Mouse (Mus musculus) kidney, adult 2 months (tissue): ENCODE results near the gene Trim17. TPM values are rescaled to one million over a fixed set of nuclear protein-coding genes. Genes with fewer than 3 reads are reported as not detected.

ENCODE experiments used
- DNase-seq: peaks from one replicate; pipeline ENCODE4 v3.0.0; 2021
- H3K27ac ChIP-seq: fragments of 200-500 bp; 2 replicates; pipeline ENCODE4 v1.5.1; 2012; ENCODE audit warnings: low read depth, low read length, control low read depth, inconsistent platforms; ENCODE audit not compliant: insufficient read depth
- H3K27me3 ChIP-seq: fragments of 200-500 bp; replicated peaks from 2 replicates; pipeline ENCODE4 v1.6.1; 2012; ENCODE audit warnings: mild to moderate bottlenecking, moderate library complexity, low read length, inconsistent platforms; ENCODE audit not compliant: control insufficient read depth, insufficient read depth
- H3K36me3 ChIP-seq: fragments of 200-500 bp; 2 replicates; pipeline ENCODE4 v1.6.1; 2012; ENCODE audit warnings: mild to moderate bottlenecking, moderate library complexity, low read length, inconsistent platforms; ENCODE audit not compliant: control insufficient read depth, insufficient read depth
- H3K4me1 ChIP-seq: fragments of 200-500 bp; 2 replicates; pipeline ENCODE4 v1.6.1; 2011; ENCODE audit warnings: low read length; ENCODE audit not compliant: control insufficient read depth, insufficient read depth
- H3K4me3 ChIP-seq: fragments of 200-500 bp; 2 replicates; pipeline ENCODE4 v1.5.1; 2011; ENCODE audit warnings: mild to moderate bottlenecking, low read depth, low read length, control low read depth; ENCODE audit not compliant: insufficient read depth
- CTCF ChIP-seq: fragments of 200-500 bp; conservative IDR thresholded peaks from 2 replicates; pipeline ENCODE4 v1.5.1; 2011; ENCODE audit warnings: low read depth, mild to moderate bottlenecking, control low read depth, low read length, moderate library complexity, mixed read lengths; ENCODE audit not compliant: insufficient read depth, insufficient read length
- POLR2A ChIP-seq: fragments of 200-500 bp; IDR thresholded peaks from one replicate; pipeline ENCODE4 v1.6.1; 2011; ENCODE audit warnings: low read depth, low read length, control low read depth
- WGBS: fragments of 180-500 bp; shearing (Covaris S2); methylation state at CpG from one replicate; pipeline ENCODE4 v1.1.7; 2018; 5-methylcytosine and 5-hydroxymethylcytosine counted together
- polyA plus RNA-seq: library from polyadenylated mRNA; depleted of rRNA; stranded (reverse); fragments of >200 nt; gene quantifications from 2 replicates; pipeline ENCODE4 v1.2.3, GENCODE M21; 2012

The Trim17 gene
- polyA plus RNA-seq, 1 experiment, result 0.34 TPM

DNA sequence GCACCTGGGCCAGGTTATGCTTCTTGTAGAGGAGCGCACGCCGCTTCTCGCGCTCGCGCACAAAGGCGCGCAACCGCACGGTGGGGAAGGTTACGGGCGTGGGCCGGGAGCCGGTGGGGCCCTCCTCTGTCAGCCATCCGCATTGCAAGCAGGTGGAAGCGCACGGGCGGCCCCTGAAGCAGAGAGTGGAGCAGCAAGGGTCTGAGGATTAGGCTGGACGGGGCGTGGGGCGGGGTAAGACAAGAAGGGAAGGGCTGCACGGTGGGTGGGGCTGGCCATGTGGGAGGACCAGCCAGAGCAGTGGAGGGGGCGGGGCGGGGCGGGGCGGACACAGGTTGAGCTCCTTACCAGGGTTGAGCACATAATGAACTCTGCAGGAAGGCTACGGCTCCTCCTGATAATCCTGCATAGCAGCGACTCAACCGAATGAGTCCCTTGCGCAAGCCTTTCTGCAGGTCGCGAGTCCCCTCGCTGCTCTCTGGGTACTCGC is 39.9 kb downstream of the Trim17 start:
- Histone ChIP-seq H3K27ac (no peak overlapping the region), H3K4me3 (peak overlapping the region; percentile 49), H3K4me1 (no peaks in the 10 kb centered on the region; the same call in 1 of the 2 replicates), H3K36me3 (peaks cover 2% of the 10 kb centered on the region; the same call in 1 of the 2 replicates), H3K27me3 (no peaks in the 10 kb centered on the region)
- peak; percentile 72 for DNase-seq
- TF ChIP-seq POLR2A (no peak), CTCF (no peak)
- WGBS, result under 1% methylated on average over 33 of the region's 35 CpGs

DNA sequence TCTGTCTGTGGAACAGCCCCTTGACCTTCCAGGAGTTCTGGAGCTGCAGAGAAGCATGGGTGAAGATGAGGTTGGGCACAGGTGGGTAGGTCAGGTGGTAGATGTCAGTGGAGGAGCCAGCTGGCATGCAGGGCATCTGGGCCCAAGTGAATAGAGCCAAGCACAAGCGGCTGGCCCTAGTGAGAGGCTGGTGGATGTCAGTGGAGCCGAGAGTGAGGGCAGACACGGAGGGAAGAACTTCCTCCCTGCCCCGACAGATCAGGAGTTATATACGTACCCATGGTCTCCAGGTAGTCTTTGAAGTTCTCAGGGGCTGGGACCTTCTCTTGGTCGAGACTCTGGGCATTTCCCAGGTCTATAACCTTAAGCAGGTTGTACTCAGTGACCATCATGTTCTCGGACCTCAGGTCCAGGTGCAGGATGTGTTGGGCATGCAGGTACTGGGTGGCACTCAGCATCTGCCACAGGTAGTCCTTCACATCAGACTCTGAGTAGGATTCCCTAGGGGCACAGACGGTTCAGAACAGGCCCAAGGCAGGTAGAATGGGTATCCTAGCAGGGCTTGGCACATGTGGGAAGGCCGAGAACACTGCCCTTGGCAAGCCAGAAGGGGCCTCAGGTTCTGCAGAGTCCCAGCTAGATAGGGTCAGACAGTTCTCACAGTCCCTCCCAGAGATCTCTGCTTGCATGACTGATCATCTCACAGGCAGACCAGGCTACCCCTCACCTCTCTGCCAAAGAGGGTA is 40.7 kb downstream of the Trim17 start:
- no peak for TF ChIP-seq POLR2A
- no peak for TF ChIP-seq CTCF
- H3K4me3 ChIP-seq, result no peak overlapping the region
- no peaks in the 10 kb centered on the region for H3K36me3 ChIP-seq
- 81% methylated on average over 9 of the region's 9 CpGs for WGBS
- no peaks in the 10 kb centered on the region for H3K27me3 ChIP-seq
- no peak for DNase-seq
- no peak overlapping the region for H3K27ac ChIP-seq
- H3K4me1 ChIP-seq, result no peaks in the 10 kb centered on the region; the same call in 1 of the 2 replicates

DNA sequence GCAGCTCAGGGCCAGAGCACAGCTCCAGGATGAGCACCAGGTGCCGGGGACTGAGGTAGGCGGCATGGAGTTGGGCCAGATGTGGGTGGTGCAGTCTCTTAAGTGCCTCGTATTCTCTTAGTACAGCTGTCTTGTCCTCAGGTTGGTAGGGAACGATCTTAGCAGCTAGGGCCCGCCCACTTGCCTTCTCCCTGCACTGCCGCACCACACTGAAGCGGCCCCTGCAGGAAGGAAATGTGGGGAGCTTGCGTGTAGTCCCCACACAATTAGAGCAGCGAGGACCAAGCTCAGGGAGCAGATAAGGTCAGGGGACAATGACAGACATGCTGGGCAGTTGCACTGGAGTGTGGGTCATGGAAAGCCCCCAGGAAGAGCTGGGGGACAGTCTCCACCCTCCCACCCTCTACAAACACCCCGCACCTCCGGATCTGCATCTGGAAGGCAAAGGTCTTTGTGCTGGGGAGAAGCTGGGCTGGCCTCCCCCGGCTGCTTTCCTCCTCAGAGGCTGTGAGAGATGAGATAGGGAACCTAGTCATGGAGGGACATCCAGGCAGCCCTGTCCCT is 41.4 kb downstream of the Trim17 start:
- H3K36me3 ChIP-seq, result no peaks in the 10 kb centered on the region
- no peak overlapping the region for H3K4me3 ChIP-seq
- DNase-seq, result no peak
- no peaks in the 10 kb centered on the region for H3K27me3 ChIP-seq
- 46% methylated on average over 12 of the region's 12 CpGs for WGBS
- TF ChIP-seq CTCF (no peak), POLR2A (no peak)
- H3K4me1 ChIP-seq, result no peaks in the 10 kb centered on the region; the same call in 1 of the 2 replicates
- no peak overlapping the region for H3K27ac ChIP-seq

DNA sequence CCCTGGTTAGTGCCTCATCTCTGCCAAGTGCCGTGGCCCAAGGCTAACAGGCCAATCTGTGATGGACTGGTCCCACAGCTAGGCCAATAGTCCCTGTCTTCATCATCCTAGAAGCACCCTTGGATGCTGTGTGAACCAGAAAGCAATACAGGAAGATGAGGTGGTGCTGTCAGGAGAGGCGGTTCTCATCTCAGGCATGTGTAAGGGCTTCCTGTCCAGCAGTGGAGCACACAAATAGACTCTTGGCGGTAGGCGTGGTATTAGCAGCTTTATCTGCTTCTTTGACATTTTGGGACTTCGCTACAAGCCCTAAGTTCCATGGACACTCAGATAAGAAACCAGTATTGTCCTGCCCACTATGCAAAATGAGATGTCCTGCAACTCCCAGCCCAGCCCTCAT is 43.1 kb downstream of the Trim17 start:
- Histone ChIP-seq H3K27me3 (no peaks in the 10 kb centered on the region), H3K4me3 (no peak overlapping the region), H3K4me1 (no peaks in the 10 kb centered on the region; the same call in 1 of the 2 replicates), H3K36me3 (no peaks in the 10 kb centered on the region), H3K27ac (no peak overlapping the region)
- DNase-seq, result no peak
- 82% methylated on average over 5 of the region's 5 CpGs for WGBS
- no peak for TF ChIP-seq POLR2A
- TF ChIP-seq CTCF, result no peak

DNA sequence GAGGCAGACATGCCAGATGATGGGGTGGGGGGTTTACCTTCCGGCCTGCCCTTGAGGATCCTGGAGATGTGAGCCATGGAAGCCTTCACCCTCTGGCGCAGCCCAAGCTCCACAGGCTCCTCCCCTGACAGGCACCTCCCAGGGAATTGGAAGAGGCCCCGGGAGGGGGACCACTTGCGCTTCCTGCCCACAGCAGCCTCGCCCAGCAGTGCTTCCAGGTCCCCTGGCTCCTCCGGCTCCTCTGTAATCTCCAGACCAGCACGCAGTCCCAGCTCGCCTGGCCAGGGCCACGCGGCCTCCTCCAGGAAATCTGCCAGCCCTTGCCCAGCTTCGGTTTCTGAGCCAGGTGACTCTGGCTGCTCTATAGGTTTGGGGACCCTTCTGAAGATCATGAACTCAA is 44.7 kb downstream of the Trim17 start:
- no peaks in the 10 kb centered on the region for H3K36me3 ChIP-seq
- DNase-seq, result no peak
- 49% methylated on average over 11 of the region's 11 CpGs for WGBS
- TF ChIP-seq CTCF, result no peak
- H3K27ac ChIP-seq, result no peak overlapping the region
- H3K4me1 ChIP-seq, result no peaks in the 10 kb centered on the region; the same call in 1 of the 2 replicates
- no peaks in the 10 kb centered on the region for H3K27me3 ChIP-seq
- no peak overlapping the region for H3K4me3 ChIP-seq

DNA sequence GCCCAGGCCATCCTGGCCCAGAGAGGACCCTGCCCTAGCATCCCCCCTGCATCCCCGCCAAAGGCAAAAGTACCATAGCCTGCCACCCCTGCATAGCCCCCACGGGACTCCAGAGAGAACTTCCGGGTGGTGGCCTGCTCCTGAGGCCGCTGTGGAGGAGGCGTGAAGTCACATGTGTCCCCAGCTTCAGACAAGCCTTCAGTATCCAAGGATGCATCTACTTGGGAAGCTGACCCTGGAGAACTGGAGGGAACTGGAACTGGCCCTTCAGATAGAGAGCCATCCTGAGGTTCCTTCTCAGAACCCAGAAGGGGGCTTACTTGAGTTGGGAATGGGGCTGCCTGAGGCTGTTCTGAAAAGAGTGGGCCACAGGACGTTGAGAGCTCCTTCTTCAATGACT is 45.3 kb downstream of the Trim17 start:
- Histone ChIP-seq H3K36me3 (no peaks in the 10 kb centered on the region), H3K4me3 (no peak overlapping the region), H3K4me1 (no peaks in the 10 kb centered on the region), H3K27ac (no peak overlapping the region), H3K27me3 (no peaks in the 10 kb centered on the region)
- no peak for TF ChIP-seq CTCF
- no peak for TF ChIP-seq POLR2A
- 81% methylated on average over 6 of the region's 6 CpGs for WGBS
- no peak for DNase-seq

DNA sequence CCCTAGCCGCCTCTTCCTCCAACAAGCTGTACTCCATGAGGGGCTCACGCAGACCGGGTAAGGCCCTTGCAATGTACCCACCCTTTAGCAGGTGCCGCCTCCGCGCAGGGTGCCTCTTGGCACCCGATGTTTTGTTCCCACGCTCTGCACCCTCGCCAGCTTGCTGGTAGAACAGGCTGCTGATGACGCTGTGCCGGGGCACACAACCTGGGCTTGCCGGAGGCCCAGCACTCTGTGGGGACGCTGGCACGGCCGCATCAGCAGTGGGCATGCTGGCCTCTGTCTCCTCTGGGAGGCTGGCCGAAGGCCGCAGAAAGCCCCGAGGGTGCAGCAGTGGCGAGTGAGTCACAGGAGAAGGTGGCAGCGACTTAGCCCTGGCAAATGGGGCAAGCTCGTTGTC is 46.1 kb downstream of the Trim17 start:
- Histone ChIP-seq H3K36me3 (no peaks in the 10 kb centered on the region), H3K4me1 (no peaks in the 10 kb centered on the region), H3K4me3 (no peak overlapping the region), H3K27ac (no peak overlapping the region), H3K27me3 (no peaks in the 10 kb centered on the region)
- 93% methylated on average over 21 of the region's 21 CpGs for WGBS
- TF ChIP-seq POLR2A (no peak), CTCF (no peak)
- no peak for DNase-seq
